In the genomic region with DNA sequence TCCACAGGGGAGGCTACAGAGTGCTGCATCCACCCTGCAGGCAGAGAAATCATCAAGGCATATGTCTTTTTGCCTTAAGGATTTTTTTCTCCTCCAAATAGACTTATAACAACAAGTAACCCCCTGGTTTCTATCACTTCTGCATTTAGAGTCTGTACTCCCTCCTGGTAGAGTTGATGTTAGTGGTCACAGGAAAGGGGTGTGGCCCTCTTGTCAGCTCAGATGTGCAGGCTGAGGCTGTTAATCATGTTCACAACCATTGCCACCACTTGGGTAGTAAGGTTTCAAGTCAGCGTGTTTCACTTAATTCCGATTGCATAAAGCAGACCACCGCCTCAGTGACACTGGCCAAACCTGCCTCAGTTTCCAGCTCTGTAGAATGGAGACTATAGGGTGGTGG, we compare ENCODE assay signal across 19 mouse cellular contexts.
DNase-seq lines count a peak whose midpoint lies in the region; ATAC-seq lines count a peak whose summit lies in the region.
"Had no signal": no experiment of that assay in that cellular context is flagged by ENCODE, and none has a peak within 500 bp of the region (broad histone marks: within the 10 kb centered on the region; RNA-seq: fewer than 3 reads in every experiment).

No protein-coding gene starts in this region.

- ATAC-seq in common myeloid progenitor, adult 5-6 weeks (replicated peaks; ENCODE audit: low read depth, poor library complexity, severe bottlenecking), result peak; percentile 95
- ATAC-seq: forebrain, embryonic 15.5 days; hindbrain, embryonic 16.5 days; intestine, embryonic 16.5 days; lung, postnatal 0 days; midbrain, embryonic 16.5 days; Patski had no signal

- DNase-seq in lung, postnatal 36 days, result peak; percentile 27
- DNase-seq in lung, postnatal 10 days, result no peak
- peak; percentile 60 to 62 for DNase-seq in B cell, adult 2 months
- peak; percentile 14 to 22 for DNase-seq in monocyte, adult 2 months (ENCODE audit: low read depth in 1 of 2, low spot score in 2 of 2)
- DNase-seq in urinary bladder, postnatal 25 days (ENCODE audit: low spot score), result no peak
- DNase-seq in layer of hippocampus, adult 9-10 months (ENCODE audit: low spot score), result no peak
- no peak for DNase-seq in lung, adult 18-20 months
- DNase-seq: adrenal gland, postnatal 36 days; cerebellum, adult 2 months; cerebellum, postnatal 25 days; kidney, postnatal 36 days; layer of hippocampus, adult 9-11 months had no signal

Comparison
In these comparisons a context has a peak if more than half of its experiments do, and no peak if none do; other contexts are left out.
1. DNase-seq: peak in lung, postnatal 36 days (single experiment), B cell, adult 2 months (2 of 2) and monocyte, adult 2 months (2 of 2); none in lung, postnatal 10 days (single experiment), urinary bladder, postnatal 25 days (single experiment), layer of hippocampus, adult 9-10 months (single experiment) and lung, adult 18-20 months (0 of 2).